Mouse (Mus musculus) hindbrain, postnatal 0 days (tissue): Measurements from ENCODE around the gene Ogdhl. TPM values are rescaled to one million over a fixed set of nuclear protein-coding genes. Genes with fewer than 3 reads are reported as not detected.

Source experiments
- ATAC-seq: fragments of 200-750 bp; cut with Nextera tagmentation; 2 replicates; pipeline ENCODE4 v1.8.0; 2017; ENCODE audit warnings: mild to moderate bottlenecking, moderate TSS enrichment, moderate library complexity
- DNase-seq: peaks from one replicate; pipeline ENCODE4 v3.0.0-alpha.2; 2015; ENCODE audit warnings: low spot score
- H3K27ac ChIP-seq: fragments of 300-500 bp; sonication (generic); 2 replicates; pipeline ENCODE4 v1.5.1; 2014; ENCODE audit warnings: mild to moderate bottlenecking
- H3K27me3 ChIP-seq: fragments of 300-500 bp; sonication (generic); 2 replicates; pipeline ENCODE4 v1.6.1; 2014; ENCODE audit warnings: low read length, mixed read lengths; ENCODE audit not compliant: insufficient read depth
- H3K36me3 ChIP-seq: fragments of 300-500 bp; sonication (generic); 2 replicates; pipeline ENCODE4 v1.6.1; 2014; ENCODE audit warnings: low read length, mixed read lengths; ENCODE audit not compliant: insufficient read depth
- H3K4me1 ChIP-seq: fragments of 300-500 bp; sonication (generic); 2 replicates; pipeline ENCODE4 v1.6.1; 2014; ENCODE audit warnings: antibody characterized with exemption, low read length, mixed read lengths; ENCODE audit not compliant: insufficient read depth
- H3K4me2 ChIP-seq: fragments of 300-500 bp; sonication (generic); 2 replicates; pipeline ENCODE4 v1.6.1; 2014; ENCODE audit warnings: low read depth, mild to moderate bottlenecking, low read length, moderate library complexity, mixed read lengths
- H3K4me3 ChIP-seq: fragments of 300-500 bp; sonication (generic); 2 replicates; pipeline ENCODE4 v1.5.1; 2014; ENCODE audit warnings: low read length
- H3K9ac ChIP-seq: fragments of 300-500 bp; sonication (generic); replicated peaks from 2 replicates; pipeline ENCODE4 v1.6.1; 2014; ENCODE audit warnings: mild to moderate bottlenecking, low read length, moderate library complexity, mixed read lengths
- H3K9me3 ChIP-seq: fragments of 300-500 bp; sonication (generic); 2 replicates; pipeline ENCODE4 v1.6.1; 2016; ENCODE audit warnings: low read length, mixed read lengths
- CTCF ChIP-seq: IDR thresholded peaks from 2 replicates; pipeline ENCODE4 v1.5.1; 2016; ENCODE audit warnings: antibody characterized with exemption, control low read depth, low read depth
- WGBS: fragments of 180-500 bp; shearing (Covaris S2); extraction: QIAGEN DNeasy Blood & Tissue Kit; methylation state at CpG from one replicate; pipeline ENCODE4 v1.1.7; 2014; 5-methylcytosine and 5-hydroxymethylcytosine counted together
- polyA plus RNA-seq: library from polyadenylated mRNA; unstranded; fragments of >200 nt; fragmentation: Nextera tagmentation; extraction: Ambion mirVana; gene quantifications from 2 replicates; pipeline ENCODE4 v1.2.1, GENCODE M21; 2015
- total RNA-seq: library from RNA; depleted of rRNA; stranded (reverse); fragments of >200 nt; gene quantifications from 2 replicates; pipeline ENCODE4 v1.2.3, GENCODE M21; 2014; rRNA removed

Ogdhl gene
- 33.5 and 34.0 TPM in 2 replicates for total RNA-seq
- polyA plus RNA-seq = 21.2 and 22.5 TPM in 2 replicates

GRCm38 (mm10) chr14:32321732-32322685 lies at the start of gene Ogdhl:
Gene Ogdhl, plus strand, starts transcription at chr14:32322019.
- ATAC-seq (peak; percentile 80), DNase-seq (peak; percentile 83)
- peak within 1 kb of the TSS; percentile 90 for H3K4me2 ChIP-seq
- H3K27me3 ChIP-seq = no peaks in the 10 kb centered on the region
- peak within 1 kb of the TSS; percentile 76 for H3K9ac ChIP-seq
- WGBS = 3% methylated on average over 49 of the region's 50 CpGs
- no peak within 1 kb of the TSS for H3K27ac ChIP-seq
- no peaks in the 10 kb centered on the region; the same call in 1 of the 2 replicates for H3K36me3 ChIP-seq
- H3K9me3 ChIP-seq = no peaks in the 10 kb centered on the region
- H3K4me3 ChIP-seq = peak within 1 kb of the TSS; percentile 60
- no peak for TF ChIP-seq CTCF
- peaks cover 8% of the 10 kb centered on the region; the same call in 1 of the 2 replicates for H3K4me1 ChIP-seq

GRCm38 (mm10) chr14:32301622-32302021 lies 20.2 kb upstream of the Ogdhl start:
- Histone ChIP-seq H3K4me2 (no peak overlapping the region), H3K27me3 (no peaks in the 10 kb centered on the region), H3K4me1 (no peaks in the 10 kb centered on the region), H3K27ac (peak overlapping the region; percentile 36; the same call in 1 of the 2 replicates), H3K4me3 (no peak overlapping the region), H3K9me3 (no peaks in the 10 kb centered on the region), H3K36me3 (no peaks in the 10 kb centered on the region), H3K9ac (no peak overlapping the region)
- 44% methylated on average over 12 of the region's 12 CpGs for WGBS
- DNase-seq = peak; percentile 49
- ATAC-seq = peak; percentile 91
- no peak for TF ChIP-seq CTCF

GRCm38 (mm10) chr14:32302423-32302822 lies 19.4 kb upstream of the Ogdhl start:
- Histone ChIP-seq H3K4me2 (no peak overlapping the region), H3K4me1 (no peaks in the 10 kb centered on the region), H3K36me3 (no peaks in the 10 kb centered on the region), H3K9me3 (no peaks in the 10 kb centered on the region), H3K27me3 (no peaks in the 10 kb centered on the region), H3K9ac (no peak overlapping the region), H3K27ac (0 out of 2 replicates have a peak overlapping the region, but pooled peaks have one; percentile 4), H3K4me3 (no peak overlapping the region)
- no peak for ATAC-seq
- TF ChIP-seq CTCF = no peak
- 73% methylated on average over 7 of the region's 7 CpGs for WGBS
- DNase-seq = no peak

GRCm38 (mm10) chr14:32304921-32305320 lies 16.9 kb upstream of the Ogdhl start:
- WGBS = 84% methylated on average over 8 of the region's 8 CpGs
- no peak for DNase-seq
- TF ChIP-seq CTCF = no peak
- no peak for ATAC-seq
- no peaks in the 10 kb centered on the region for H3K27me3 ChIP-seq
- no peaks in the 10 kb centered on the region for H3K4me1 ChIP-seq
- H3K4me2 ChIP-seq = no peak overlapping the region
- H3K4me3 ChIP-seq = no peak overlapping the region
- H3K27ac ChIP-seq = no peak overlapping the region
- no peaks in the 10 kb centered on the region for H3K9me3 ChIP-seq
- H3K36me3 ChIP-seq = no peaks in the 10 kb centered on the region
- no peak overlapping the region for H3K9ac ChIP-seq

GRCm38 (mm10) chr14:32309876-32310275 lies 11.9 kb upstream of the Ogdhl start:
- Histone ChIP-seq H3K9ac (no peak overlapping the region), H3K27me3 (no peaks in the 10 kb centered on the region), H3K4me1 (no peaks in the 10 kb centered on the region), H3K27ac (no peak overlapping the region), H3K36me3 (no peaks in the 10 kb centered on the region), H3K4me2 (no peak overlapping the region), H3K4me3 (no peak overlapping the region), H3K9me3 (no peaks in the 10 kb centered on the region)
- 41% methylated on average over 8 of the region's 8 CpGs for WGBS
- ATAC-seq (peak; percentile 70; the same call in 1 of the 2 replicates), DNase-seq (peak; percentile 65)
- peak; percentile 76 for TF ChIP-seq CTCF

GRCm38 (mm10) chr14:32311381-32312035 lies 10.3 kb upstream of the Ogdhl start:
- Histone ChIP-seq H3K4me2 (no peak overlapping the region), H3K4me1 (no peaks in the 10 kb centered on the region), H3K27ac (no peak overlapping the region), H3K36me3 (no peaks in the 10 kb centered on the region), H3K27me3 (no peaks in the 10 kb centered on the region), H3K9me3 (no peaks in the 10 kb centered on the region), H3K9ac (no peak overlapping the region), H3K4me3 (no peak overlapping the region)
- ATAC-seq (no peak), DNase-seq (no peak)
- WGBS = 91% methylated on average over 2 of the region's 2 CpGs
- no peak for TF ChIP-seq CTCF
